Mouse (Mus musculus): ENCODE data around the gene Lsm12.
A peak's percentile ranks its signal among the peaks of the same experiment; 100 is the strongest.
"Not testable (repeated sequence)": the region's sequence is repeated elsewhere in the genome, so short reads cannot be mapped to it uniquely, and the experiment has no call there.

Lsm12 gene

GRCm38 (mm10) chr11:102185677-102186076 is 581 bp upstream of the Lsm12 start:
- no peak for DNase-seq (ENCODE audit: low spot score)

- no peak for DNase-seq (ENCODE audit: low spot score)
Measured at GRCm38 (mm10) chr11:102184253-102184645, 847 bp downstream of the Lsm12 start.

- DNase-seq (ENCODE audit: low spot score): no peak
Measured at GRCm38 (mm10) chr11:102179836-102180235, 5.3 kb downstream of the Lsm12 start.

- DNase-seq (ENCODE audit: low spot score): no peak
Measured at GRCm38 (mm10) chr11:102168689-102169088, 16.4 kb downstream of the Lsm12 start.

- DNase-seq (ENCODE audit: low spot score): no peak
Measured at GRCm38 (mm10) chr11:102167539-102167938, 17.6 kb downstream of the Lsm12 start.

- DNase-seq (ENCODE audit: low spot score): no peak
Measured at GRCm38 (mm10) chr11:102165971-102166722, 18.9 kb downstream of the Lsm12 start.

- DNase-seq (ENCODE audit: low spot score): no peak
Measured at GRCm38 (mm10) chr11:102159781-102160180, 25.3 kb downstream of the Lsm12 start.

- not testable (repeated sequence) for DNase-seq (ENCODE audit: low spot score)
Measured at GRCm38 (mm10) chr11:102158024-102158423, 27.1 kb downstream of the Lsm12 start.

- no peak for DNase-seq (ENCODE audit: low spot score)
Measured at GRCm38 (mm10) chr11:102156786-102157089, 28.4 kb downstream of the Lsm12 start.

GRCm38 (mm10) chr11:102156039-102156785 is 28.9 kb downstream of the Lsm12 start, which contains the start of gene Tmem101:
Gene Tmem101 (minus strand): TSS chr11:102156404.
- DNase-seq (ENCODE audit: low spot score): peak; percentile 91

GRCm38 (mm10) chr11:102147213-102147989 is 37.7 kb downstream of the Lsm12 start:
- DNase-seq (ENCODE audit: low spot score): no peak

GRCm38 (mm10) chr11:102146531-102146930 is 38.6 kb downstream of the Lsm12 start:
- no peak for DNase-seq (ENCODE audit: low spot score)

GRCm38 (mm10) chr11:102146005-102146404 is 39.1 kb downstream of the Lsm12 start:
- no peak for DNase-seq (ENCODE audit: low spot score)

GRCm38 (mm10) chr11:102145471-102146001 is 39.6 kb downstream of the Lsm12 start, which contains the start of gene Nags:
Gene Nags (plus strand): TSS chr11:102145513.
- DNase-seq (ENCODE audit: low spot score): no peak

GRCm38 (mm10) chr11:102144957-102145470 is 40.1 kb downstream of the Lsm12 start:
- no peak for DNase-seq (ENCODE audit: low spot score)

GRCm38 (mm10) chr11:102142355-102142754 is 42.7 kb downstream of the Lsm12 start:
- no peak for DNase-seq (ENCODE audit: low spot score)

GRCm38 (mm10) chr11:102140508-102140907 is 44.6 kb downstream of the Lsm12 start:
- DNase-seq (ENCODE audit: low spot score): peak; percentile 63

GRCm38 (mm10) chr11:102138447-102138740 is 46.7 kb downstream of the Lsm12 start:
- peak; percentile 69 for DNase-seq (ENCODE audit: low spot score)

GRCm38 (mm10) chr11:102137625-102138446 is 47.3 kb downstream of the Lsm12 start:
- no peak for DNase-seq (ENCODE audit: low spot score)

- DNase-seq (ENCODE audit: low spot score): no peak
Measured at GRCm38 (mm10) chr11:102134516-102134915, 50.6 kb downstream of the Lsm12 start.

GRCm38 (mm10) chr11:102117386-102117785 is 67.7 kb downstream of the Lsm12 start:
- DNase-seq (ENCODE audit: low spot score): no peak
